Mouse (Mus musculus): ENCODE results near the gene Rbm47.

DNA sequence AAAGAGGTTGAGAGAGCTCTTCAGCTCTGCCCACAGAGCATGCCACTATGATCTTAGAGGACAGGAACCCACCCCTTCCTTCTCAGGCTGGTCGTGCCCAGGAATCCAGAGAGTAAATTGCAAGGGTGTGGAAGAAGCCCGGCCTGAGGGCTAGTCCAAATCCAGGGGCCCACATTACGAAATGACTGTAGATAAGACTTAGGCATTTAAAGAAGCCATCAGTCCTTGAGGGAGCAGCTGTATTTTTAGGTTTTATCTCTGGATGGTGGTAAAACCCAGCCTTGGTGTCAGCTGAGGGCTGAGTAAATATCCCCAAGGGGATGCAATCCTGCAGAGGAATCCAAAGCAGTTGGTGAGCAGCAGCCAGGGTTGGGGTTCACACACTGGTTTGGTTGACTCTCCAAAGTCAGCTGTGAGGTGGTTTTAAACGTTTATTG lies 6.7 kb downstream of the Rbm47 start:
- no peak for TF ChIP-seq POLR2A (IDR thresholded peaks at IDR 0.05; ENCODE audit: borderline replicate concordance, extremely low read depth, low read depth, low read length)
- no peak for TF ChIP-seq CTCF (IDR thresholded peaks at IDR 0.05; ENCODE audit: insufficient read depth, low read length)
